Mouse (Mus musculus): ENCODE data around the gene Sox13. TPM values are rescaled to one million over a fixed set of nuclear protein-coding genes. Genes with fewer than 3 reads are reported as not detected.

Sox13 gene
- polyA plus RNA-seq, 1 experiment from 2014 or later = 12.3 TPM

DNA sequence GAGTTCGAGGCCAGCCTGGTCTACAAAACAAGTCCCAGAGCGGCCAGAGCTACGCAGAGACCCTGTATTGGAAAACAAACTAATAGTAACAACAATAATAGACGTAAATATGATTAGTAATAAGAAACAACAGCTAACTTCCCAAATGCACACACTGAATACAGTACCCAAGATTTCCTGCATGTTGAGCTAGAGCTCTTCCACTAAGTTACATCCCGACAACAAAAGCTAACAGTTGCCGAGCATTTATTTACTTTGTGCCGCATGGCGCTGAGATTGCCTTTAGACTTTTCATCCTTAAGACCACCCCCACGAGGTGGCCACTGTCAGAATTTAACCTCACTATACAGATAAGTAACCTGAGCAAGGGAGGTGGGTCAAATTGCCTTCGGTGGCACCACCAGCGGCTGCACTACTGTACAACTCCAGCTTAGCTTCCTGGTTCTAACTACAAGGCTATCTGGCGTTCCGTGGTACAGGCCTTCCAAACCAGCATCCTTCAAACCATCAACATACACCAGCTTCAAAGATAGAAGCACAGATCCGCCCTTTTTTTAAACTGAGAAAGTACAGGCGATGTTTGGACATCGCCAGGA is 2.1 kb downstream of the Sox13 start:
- Histone ChIP-seq H3K27me3 (ENCODE audit: control insufficient read depth, insufficient read depth, low read length) (no peaks in the 10 kb centered on the region), H3K4me3 (ENCODE audit: low read depth, low read length) (peak overlapping the region; percentile 85), H3K4me2 (ENCODE audit: low read depth, low read length, severe bottlenecking) (peak overlapping the region; percentile 83), H3K4me1 (replicated peaks; ENCODE audit: control insufficient read depth, insufficient read depth, low read length) (peaks cover 18% of the 10 kb centered on the region), H3K9me3 (ENCODE audit: control insufficient read depth, low read length) (no peaks in the 10 kb centered on the region), H3K27ac (ENCODE audit: low read depth, low read length) (no peak overlapping the region), H3K36me3 (ENCODE audit: control insufficient read depth, insufficient read depth, low read length) (no peaks in the 10 kb centered on the region), H3K9ac (ENCODE audit: low read length) (peak overlapping the region; percentile 82; the same call in 1 of the 2 replicates)
- DNase-seq (ENCODE audit: low spot score) = peak; percentile 51
- WGBS = 43% methylated on average over 16 of the region's 16 CpGs
- no peak for ATAC-seq (replicated peaks; ENCODE audit: low FRiP score)

DNA sequence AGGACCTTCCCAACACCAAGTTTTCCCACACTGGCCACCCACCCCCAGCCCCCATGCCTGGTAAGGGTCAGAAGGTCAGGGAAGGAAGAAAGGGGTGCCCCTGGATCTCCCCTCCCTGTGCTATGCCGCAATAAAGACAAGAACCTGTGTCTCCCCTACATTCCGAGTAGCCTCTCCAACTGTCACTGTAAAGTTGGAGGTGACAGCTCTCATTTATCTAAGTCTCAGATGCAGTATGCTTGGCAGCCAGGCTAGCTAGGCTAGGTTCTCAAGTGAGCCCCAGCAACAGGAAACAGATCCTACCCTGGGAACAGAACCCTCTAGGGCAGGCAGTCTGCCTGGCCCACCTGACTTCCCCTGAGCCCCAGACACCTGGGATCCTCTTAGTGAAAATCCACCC is 3.1 kb downstream of the Sox13 start:
- H3K4me1 ChIP-seq (replicated peaks; ENCODE audit: control insufficient read depth, insufficient read depth, low read length) = peaks cover 18% of the 10 kb centered on the region
- 53% methylated on average over 2 of the region's 2 CpGs for WGBS
- DNase-seq (ENCODE audit: low spot score) = no peak
- no peak overlapping the region for H3K4me2 ChIP-seq (ENCODE audit: low read depth, low read length, severe bottlenecking)
- H3K9ac ChIP-seq (ENCODE audit: low read length) = no peak overlapping the region
- no peak overlapping the region for H3K4me3 ChIP-seq (ENCODE audit: low read depth, low read length)
- no peak for ATAC-seq (replicated peaks; ENCODE audit: low FRiP score)
- H3K9me3 ChIP-seq (ENCODE audit: control insufficient read depth, low read length) = no peaks in the 10 kb centered on the region
- no peak overlapping the region for H3K27ac ChIP-seq (ENCODE audit: low read depth, low read length)
- H3K27me3 ChIP-seq (ENCODE audit: control insufficient read depth, insufficient read depth, low read length) = no peaks in the 10 kb centered on the region
- no peaks in the 10 kb centered on the region for H3K36me3 ChIP-seq (ENCODE audit: control insufficient read depth, insufficient read depth, low read length)

- DNase-seq (ENCODE audit: low spot score) (no peak), ATAC-seq (replicated peaks; ENCODE audit: low FRiP score) (no peak)
- peaks cover 18% of the 10 kb centered on the region for H3K4me1 ChIP-seq (replicated peaks; ENCODE audit: control insufficient read depth, insufficient read depth, low read length)
- H3K27ac ChIP-seq (ENCODE audit: low read depth, low read length) = no peak overlapping the region
- no peak overlapping the region for H3K9ac ChIP-seq (ENCODE audit: low read length)
- H3K9me3 ChIP-seq (ENCODE audit: control insufficient read depth, low read length) = no peaks in the 10 kb centered on the region
- 71% methylated on average over 3 of the region's 3 CpGs for WGBS
- H3K4me2 ChIP-seq (ENCODE audit: low read depth, low read length, severe bottlenecking) = no peak overlapping the region
- H3K36me3 ChIP-seq (ENCODE audit: control insufficient read depth, insufficient read depth, low read length) = no peaks in the 10 kb centered on the region
- H3K27me3 ChIP-seq (ENCODE audit: control insufficient read depth, insufficient read depth, low read length) = no peaks in the 10 kb centered on the region
- H3K4me3 ChIP-seq (ENCODE audit: low read depth, low read length) = no peak overlapping the region
Observed at GRCm38 (mm10) chr1:133420491-133420890, 3.7 kb downstream of the Sox13 start.

DNA sequence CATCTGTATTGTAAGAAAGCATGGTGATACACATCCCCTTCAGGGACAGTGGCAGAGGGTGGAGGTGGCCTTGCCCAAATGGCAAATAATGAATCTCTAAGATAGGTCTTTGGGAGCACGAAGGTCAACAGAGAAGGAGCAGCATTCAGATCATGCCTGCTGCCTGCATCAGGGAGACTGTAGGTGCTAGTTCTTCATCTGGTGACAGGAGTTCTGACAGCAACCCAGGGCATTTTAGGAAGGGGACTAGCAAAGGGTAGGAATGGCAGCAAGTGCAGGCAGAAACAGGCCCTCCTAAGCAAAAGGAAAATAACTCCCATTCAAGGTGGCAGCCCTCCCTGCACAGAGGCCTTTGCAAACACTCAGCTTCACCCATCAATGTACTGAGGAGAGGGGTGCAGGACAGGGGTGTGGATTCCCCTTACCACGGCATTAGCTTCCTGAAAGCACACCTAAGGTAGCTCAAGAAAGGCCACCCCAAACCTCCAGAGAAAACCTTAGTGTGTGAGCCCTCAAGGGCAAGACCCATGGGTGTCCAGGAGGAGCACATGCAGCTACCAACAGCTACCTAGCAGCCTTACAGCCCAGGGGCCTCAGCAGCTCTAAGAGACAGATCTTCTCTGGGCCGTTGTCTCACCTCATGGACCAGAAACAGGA is 4.9 kb downstream of the Sox13 start:
- Histone ChIP-seq H3K36me3 (ENCODE audit: control insufficient read depth, insufficient read depth, low read length) (no peaks in the 10 kb centered on the region), H3K27me3 (ENCODE audit: control insufficient read depth, insufficient read depth, low read length) (no peaks in the 10 kb centered on the region), H3K4me3 (ENCODE audit: low read depth, low read length) (no peak overlapping the region), H3K4me2 (ENCODE audit: low read depth, low read length, severe bottlenecking) (no peak overlapping the region), H3K4me1 (replicated peaks; ENCODE audit: control insufficient read depth, insufficient read depth, low read length) (peaks cover 21% of the 10 kb centered on the region), H3K9ac (ENCODE audit: low read length) (no peak overlapping the region), H3K27ac (ENCODE audit: low read depth, low read length) (no peak overlapping the region), H3K9me3 (ENCODE audit: control insufficient read depth, low read length) (no peaks in the 10 kb centered on the region)
- ATAC-seq (replicated peaks; ENCODE audit: low FRiP score) (no peak), DNase-seq (ENCODE audit: low spot score) (no peak)
- WGBS = 85% methylated on average over 3 of the region's 3 CpGs

GRCm38 (mm10) chr1:133418164-133418800 is 5.9 kb downstream of the Sox13 start:
- 0 out of 2 replicates have a peak, but pooled peaks have one; percentile 32 for ATAC-seq (replicated peaks; ENCODE audit: low FRiP score)
- no peak overlapping the region for H3K27ac ChIP-seq (ENCODE audit: low read depth, low read length)

DNA sequence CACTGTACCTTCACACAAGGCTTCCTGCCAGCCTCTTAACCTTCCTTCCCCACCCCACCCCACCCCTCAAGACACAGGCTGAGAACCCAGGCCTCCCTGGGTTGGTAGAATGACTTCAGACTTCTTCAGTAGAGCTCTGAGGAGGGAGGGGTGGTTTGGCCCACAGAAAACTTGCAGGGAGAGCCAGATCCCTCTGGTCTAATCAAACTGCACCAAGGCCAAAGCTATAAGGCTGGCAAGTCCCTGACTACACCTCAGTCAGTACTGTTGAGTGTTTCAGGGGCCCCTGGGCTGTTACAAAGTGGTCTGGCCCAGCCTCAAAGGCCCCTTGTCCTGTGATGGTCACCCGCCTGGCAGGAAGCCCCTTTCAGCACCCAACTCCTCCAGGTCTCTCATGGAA is 6.6 kb downstream of the Sox13 start:
- DNase-seq (ENCODE audit: low spot score) (no peak), ATAC-seq (replicated peaks; ENCODE audit: low FRiP score) (no peak)
- no peak overlapping the region; the same call in 1 of the 2 replicates for H3K9ac ChIP-seq (ENCODE audit: low read length)
- no peaks in the 10 kb centered on the region for H3K9me3 ChIP-seq (ENCODE audit: control insufficient read depth, low read length)
- H3K36me3 ChIP-seq (ENCODE audit: control insufficient read depth, insufficient read depth, low read length) = no peaks in the 10 kb centered on the region
- H3K4me2 ChIP-seq (ENCODE audit: low read depth, low read length, severe bottlenecking) = no peak overlapping the region; the same call in 1 of the 2 replicates
- no peak overlapping the region for H3K27ac ChIP-seq (ENCODE audit: low read depth, low read length)
- H3K4me3 ChIP-seq (ENCODE audit: low read depth, low read length) = no peak overlapping the region
- 76% methylated on average over 1 of the region's 1 CpGs for WGBS
- no peaks in the 10 kb centered on the region for H3K27me3 ChIP-seq (ENCODE audit: control insufficient read depth, insufficient read depth, low read length)
- peaks cover 21% of the 10 kb centered on the region for H3K4me1 ChIP-seq (replicated peaks; ENCODE audit: control insufficient read depth, insufficient read depth, low read length)

More at GRCm38 (mm10) chr1:133418164-133418800, 5.9 kb downstream of the Sox13 start:
- Histone ChIP-seq H3K9me3 (ENCODE audit: control insufficient read depth, low read length) (no peaks in the 10 kb centered on the region), H3K27me3 (ENCODE audit: control insufficient read depth, insufficient read depth, low read length) (no peaks in the 10 kb centered on the region), H3K9ac (ENCODE audit: low read length) (peak overlapping the region; percentile 58), H3K4me1 (replicated peaks; ENCODE audit: control insufficient read depth, insufficient read depth, low read length) (peaks cover 21% of the 10 kb centered on the region), H3K4me2 (ENCODE audit: low read depth, low read length, severe bottlenecking) (peak overlapping the region; percentile 53), H3K36me3 (ENCODE audit: control insufficient read depth, insufficient read depth, low read length) (no peaks in the 10 kb centered on the region), H3K4me3 (ENCODE audit: low read depth, low read length) (peak overlapping the region; percentile 26)
- peak; percentile 63 for DNase-seq (ENCODE audit: low spot score)
- 8% methylated on average over 28 of the region's 28 CpGs for whole genome bisulfite sequencing

GRCm38 (mm10) chr1:133417113-133417512 is 7.1 kb downstream of the Sox13 start:
- WGBS = 74% methylated on average over 3 of the region's 3 CpGs
- no peak overlapping the region for H3K27ac ChIP-seq (ENCODE audit: low read depth, low read length)
- H3K4me1 ChIP-seq (replicated peaks; ENCODE audit: control insufficient read depth, insufficient read depth, low read length) = peaks cover 23% of the 10 kb centered on the region
- H3K36me3 ChIP-seq (ENCODE audit: control insufficient read depth, insufficient read depth, low read length) = no peaks in the 10 kb centered on the region
- no peak overlapping the region for H3K4me2 ChIP-seq (ENCODE audit: low read depth, low read length, severe bottlenecking)
- no peak overlapping the region for H3K9ac ChIP-seq (ENCODE audit: low read length)
- H3K4me3 ChIP-seq (ENCODE audit: low read depth, low read length) = no peak overlapping the region
- no peaks in the 10 kb centered on the region for H3K9me3 ChIP-seq (ENCODE audit: control insufficient read depth, low read length)
- no peak for ATAC-seq (replicated peaks; ENCODE audit: low FRiP score)
- no peak for DNase-seq (ENCODE audit: low spot score)
- no peaks in the 10 kb centered on the region for H3K27me3 ChIP-seq (ENCODE audit: control insufficient read depth, insufficient read depth, low read length)

DNA sequence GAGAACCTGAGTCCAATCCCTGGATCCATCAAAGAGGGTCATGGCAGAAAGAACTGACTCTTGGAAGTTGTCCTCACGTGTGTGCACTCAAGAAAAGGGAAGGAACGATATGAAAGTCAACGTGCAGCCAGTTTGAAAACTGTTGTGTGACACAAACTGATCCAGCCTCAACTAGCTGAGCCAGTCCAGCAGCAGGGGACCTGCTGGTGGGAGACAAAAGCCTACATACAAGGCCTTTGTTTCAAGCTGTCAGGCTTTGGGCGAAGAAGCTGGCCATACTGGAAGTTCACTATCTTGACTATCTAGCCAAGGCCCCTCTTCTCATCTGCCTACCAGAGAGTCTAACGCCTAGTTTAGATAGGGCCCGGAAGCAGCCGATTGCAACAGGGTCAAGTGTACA is 7.7 kb downstream of the Sox13 start:
- no peak overlapping the region for H3K9ac ChIP-seq (ENCODE audit: low read length)
- H3K27ac ChIP-seq (ENCODE audit: low read depth, low read length) = no peak overlapping the region
- no peak for DNase-seq (ENCODE audit: low spot score)
- H3K4me2 ChIP-seq (ENCODE audit: low read depth, low read length, severe bottlenecking) = no peak overlapping the region
- H3K4me1 ChIP-seq (replicated peaks; ENCODE audit: control insufficient read depth, insufficient read depth, low read length) = peaks cover 25% of the 10 kb centered on the region
- H3K36me3 ChIP-seq (ENCODE audit: control insufficient read depth, insufficient read depth, low read length) = no peaks in the 10 kb centered on the region
- H3K4me3 ChIP-seq (ENCODE audit: low read depth, low read length) = no peak overlapping the region
- 92% methylated on average over 7 of the region's 7 CpGs for WGBS
- no peaks in the 10 kb centered on the region for H3K9me3 ChIP-seq (ENCODE audit: control insufficient read depth, low read length)
- no peaks in the 10 kb centered on the region for H3K27me3 ChIP-seq (ENCODE audit: control insufficient read depth, insufficient read depth, low read length)
- no peak for ATAC-seq (replicated peaks; ENCODE audit: low FRiP score)
